Mouse (Mus musculus) 416B (cell line): Measurements from ENCODE around the gene Fmnl2.

Source experiments
- DNase-seq: peaks from one replicate; pipeline ENCODE4 v3.0.0; 2011; ENCODE audit warnings: low read depth

The Fmnl2 gene

GRCm38 (mm10) chr2:53106056-53106455 is 248.4 kb downstream of the Fmnl2 start:
- DNase-seq: no peak

GRCm38 (mm10) chr2:53106472-53106871 is 248.8 kb downstream of the Fmnl2 start:
- no peak for DNase-seq

- DNase-seq: no peak
Observed at GRCm38 (mm10) chr2:53108547-53108946, 250.9 kb downstream of the Fmnl2 start.

- peak; percentile 61 for DNase-seq
Observed at GRCm38 (mm10) chr2:53121797-53122196, 264.1 kb downstream of the Fmnl2 start.

- DNase-seq: peak; percentile 21
Observed at GRCm38 (mm10) chr2:53125998-53126397, 268.3 kb downstream of the Fmnl2 start.

- no peak for DNase-seq
Observed at GRCm38 (mm10) chr2:53129070-53129469, 271.4 kb downstream of the Fmnl2 start.

- DNase-seq: no peak
Observed at GRCm38 (mm10) chr2:53131567-53131966, 273.9 kb downstream of the Fmnl2 start.

- DNase-seq: peak; percentile 29
Observed at GRCm38 (mm10) chr2:53146852-53147251, 289.2 kb downstream of the Fmnl2 start.

GRCm38 (mm10) chr2:53173966-53174365 is 316.3 kb downstream of the Fmnl2 start:
- no peak for DNase-seq

- no peak for DNase-seq
Observed at GRCm38 (mm10) chr2:53178966-53179365, 321.3 kb downstream of the Fmnl2 start.

GRCm38 (mm10) chr2:53179876-53180275 is 322.2 kb downstream of the Fmnl2 start:
- no peak for DNase-seq
